Mouse (Mus musculus): Measurements from ENCODE around the gene Clstn2. TPM values are rescaled to one million over a fixed set of nuclear protein-coding genes. Genes with fewer than 3 reads are reported as not detected.

The Clstn2 gene
- not detected in 3 replicates for total RNA-seq (2017)

DNA sequence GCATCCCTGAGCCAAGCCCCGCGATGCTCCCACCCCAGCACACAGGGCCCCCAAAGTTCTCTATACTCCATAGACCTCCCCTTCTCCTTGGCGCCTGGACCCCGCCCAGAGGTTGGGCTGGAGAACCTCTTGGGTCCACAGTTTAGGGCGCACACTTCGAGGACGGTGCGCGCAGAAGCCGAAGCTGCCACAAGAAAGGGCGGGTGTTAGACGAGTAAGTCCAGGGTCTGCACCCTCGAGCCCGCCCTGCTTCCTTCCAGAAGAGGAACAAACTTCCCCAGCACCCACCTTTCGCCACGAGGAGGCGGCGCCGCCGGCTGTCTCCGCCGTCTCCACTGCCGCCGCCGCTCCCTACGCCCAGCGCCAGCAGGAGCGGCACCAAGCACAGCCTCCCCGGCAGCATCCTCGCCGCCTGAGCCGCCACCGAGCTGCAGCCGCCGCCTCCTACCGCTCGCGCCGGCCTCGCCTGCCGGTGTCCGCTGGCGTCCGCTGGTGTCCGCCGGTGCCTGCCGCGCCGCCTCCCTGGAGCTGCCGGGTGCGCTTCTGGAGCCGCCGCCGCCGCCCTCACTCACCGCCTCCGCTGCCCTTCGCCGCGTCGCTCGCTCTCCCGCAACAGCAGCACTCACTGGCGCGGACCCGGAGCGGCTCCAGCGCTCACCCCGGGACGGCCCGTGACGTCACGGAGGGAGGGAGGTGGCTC lies at the start of gene Clstn2:
TSS of gene Clstn2 (minus strand) at position 609 of the 700 bp plus-strand sequence.
- ATAC-seq (replicated peaks; ENCODE audit: insufficient number of reproducible peaks, low FRiP score, low TSS enrichment, poor library complexity, severe bottlenecking) = no peak

DNA sequence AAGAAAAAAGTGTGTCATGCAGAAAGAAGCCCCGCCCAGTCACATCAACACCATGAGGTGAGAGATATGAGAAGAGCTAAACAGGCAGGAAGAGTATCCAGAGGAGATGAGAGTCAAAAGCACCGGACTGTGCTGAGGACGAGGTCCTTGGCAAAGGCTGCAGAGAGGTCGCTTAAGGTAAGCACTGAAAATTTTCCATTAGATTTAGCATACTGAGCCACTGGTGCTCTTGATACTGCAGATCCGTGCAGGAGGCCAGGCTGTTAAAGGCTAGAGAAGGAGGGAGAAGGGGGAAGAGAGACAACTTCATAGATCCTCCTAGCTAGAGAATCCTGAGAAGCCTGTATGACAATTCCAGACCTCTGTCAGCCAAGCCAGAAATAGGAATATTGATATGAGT lies 34.8 kb upstream of the Clstn2 start:
- ATAC-seq (replicated peaks; ENCODE audit: insufficient number of reproducible peaks, low FRiP score, low TSS enrichment, poor library complexity, severe bottlenecking) = no peak

DNA sequence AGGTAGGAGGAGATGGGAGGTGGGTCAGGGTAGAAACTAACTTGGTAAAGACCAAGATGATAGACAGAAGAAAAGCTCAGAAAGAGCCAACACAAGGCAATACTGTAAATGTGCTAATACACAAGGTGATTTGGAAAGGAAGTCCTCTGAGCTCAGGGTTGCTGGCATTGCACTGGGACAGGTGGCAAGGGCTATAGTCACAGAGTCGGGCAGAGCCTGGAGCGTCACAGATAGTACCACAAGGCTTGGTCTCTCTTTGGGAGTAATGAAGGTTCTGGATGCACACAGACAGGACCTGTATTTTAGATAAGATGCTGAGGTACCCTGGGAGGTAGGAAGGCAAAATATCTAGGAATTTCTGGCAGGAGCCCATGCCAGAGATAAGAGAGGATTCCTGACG lies 28.7 kb upstream of the Clstn2 start:
- ATAC-seq (replicated peaks; ENCODE audit: insufficient number of reproducible peaks, low FRiP score, low TSS enrichment, poor library complexity, severe bottlenecking) = no peak

DNA sequence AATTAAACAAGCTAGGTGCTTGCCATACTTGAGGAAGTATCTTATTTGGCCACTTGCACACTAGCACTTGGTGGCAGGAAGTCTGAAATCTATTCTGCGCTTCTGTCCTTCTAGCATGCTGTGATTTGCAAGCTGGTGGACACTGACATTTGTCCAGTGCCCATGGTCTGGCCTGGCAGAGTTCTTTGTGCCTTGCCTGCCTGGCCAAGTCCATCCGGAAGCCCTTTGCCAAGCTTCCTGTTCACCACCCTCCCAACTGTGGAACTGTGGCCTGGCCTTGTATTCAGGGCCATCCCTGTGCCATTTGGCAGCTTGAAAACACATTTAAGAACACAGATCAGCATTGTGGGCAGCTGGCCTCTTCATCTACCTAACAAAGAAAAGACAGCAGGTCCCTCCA lies 24.3 kb upstream of the Clstn2 start:
- no peak for ATAC-seq (replicated peaks; ENCODE audit: insufficient number of reproducible peaks, low FRiP score, low TSS enrichment, poor library complexity, severe bottlenecking)

DNA sequence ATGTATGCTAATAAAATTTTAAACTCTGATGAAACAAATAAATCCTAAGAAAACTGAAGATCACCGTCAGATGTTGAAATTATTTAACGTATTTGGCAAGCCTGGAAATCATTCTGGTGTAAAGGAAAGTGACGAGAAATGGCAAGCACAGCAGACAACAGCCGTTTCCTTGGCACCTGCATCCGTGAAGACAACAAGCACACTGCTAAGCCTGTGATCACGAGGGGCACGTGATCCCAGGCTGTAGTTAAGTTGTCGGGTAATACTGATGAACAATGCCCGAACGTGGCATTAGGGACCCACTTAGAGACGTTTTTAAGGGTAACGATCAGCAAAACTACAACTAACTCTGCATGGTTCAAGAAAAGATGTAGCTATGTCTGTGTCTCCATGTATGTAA lies 18.4 kb upstream of the Clstn2 start:
- no peak for ATAC-seq (replicated peaks; ENCODE audit: insufficient number of reproducible peaks, low FRiP score, low TSS enrichment, poor library complexity, severe bottlenecking)

DNA sequence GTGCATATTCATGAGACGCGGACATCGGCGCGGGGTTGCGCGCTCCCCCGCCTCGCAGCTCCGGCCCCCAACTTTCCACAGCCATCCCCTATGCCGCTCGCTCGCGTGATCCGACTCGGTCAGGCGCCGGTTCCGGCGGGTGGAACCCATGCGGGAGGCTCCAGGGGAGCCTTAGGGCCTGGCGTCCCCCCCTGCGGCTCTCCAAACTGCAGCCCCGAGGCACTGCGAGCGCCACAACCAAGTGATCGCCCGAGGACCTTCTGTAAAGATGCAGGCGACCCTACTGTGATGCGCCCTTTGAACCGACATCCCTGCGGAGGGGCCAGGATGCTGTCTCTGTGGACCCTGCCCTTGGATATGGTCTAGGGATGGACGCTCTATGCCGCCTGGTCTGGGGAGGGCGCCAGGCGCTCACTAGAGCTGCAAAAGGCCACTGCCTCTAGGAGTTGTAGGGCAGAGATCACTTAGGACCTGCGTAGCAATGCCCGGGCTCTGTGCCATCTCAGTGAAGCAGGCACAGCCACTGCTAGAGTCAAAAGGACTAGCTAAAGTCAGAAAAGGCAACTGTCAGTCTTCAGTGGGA lies 383 bp upstream of the Clstn2 start:
- no peak for ATAC-seq (replicated peaks; ENCODE audit: insufficient number of reproducible peaks, low FRiP score, low TSS enrichment, poor library complexity, severe bottlenecking)

DNA sequence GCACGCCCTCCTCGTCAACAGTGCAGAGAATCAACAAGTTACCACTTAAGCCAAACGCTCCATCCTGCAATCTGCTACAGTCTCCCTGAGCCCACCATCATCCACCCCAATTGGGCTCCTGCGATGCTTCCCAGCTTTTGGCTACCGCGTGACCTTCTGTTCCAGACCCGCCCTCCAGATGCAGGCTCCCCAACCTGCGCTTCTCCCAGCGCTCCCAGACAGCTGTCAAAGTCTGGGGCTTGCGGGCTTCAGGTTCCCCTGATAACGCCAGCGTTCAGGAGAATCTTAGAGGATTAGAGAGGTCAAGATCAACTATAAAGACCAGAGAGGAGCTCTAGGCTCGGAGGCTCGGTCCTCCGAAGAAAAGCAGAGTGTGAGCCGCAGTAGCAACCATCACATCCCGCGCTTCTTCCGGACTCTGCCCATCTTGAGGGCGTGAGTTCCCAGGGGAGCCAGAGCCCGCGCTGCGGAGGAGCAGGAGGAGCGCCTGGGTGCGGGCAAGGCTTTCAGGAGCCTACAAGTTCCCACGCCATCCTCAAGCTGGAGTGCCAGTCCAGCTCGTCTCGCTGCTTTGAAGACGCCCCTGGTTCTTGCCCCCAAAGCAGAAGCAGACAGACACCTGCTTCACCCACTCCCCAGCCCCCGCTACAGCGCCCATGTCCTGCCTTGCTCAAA lies 946 bp downstream of the Clstn2 start:
- no peak for ATAC-seq (replicated peaks; ENCODE audit: insufficient number of reproducible peaks, low FRiP score, low TSS enrichment, poor library complexity, severe bottlenecking)

DNA sequence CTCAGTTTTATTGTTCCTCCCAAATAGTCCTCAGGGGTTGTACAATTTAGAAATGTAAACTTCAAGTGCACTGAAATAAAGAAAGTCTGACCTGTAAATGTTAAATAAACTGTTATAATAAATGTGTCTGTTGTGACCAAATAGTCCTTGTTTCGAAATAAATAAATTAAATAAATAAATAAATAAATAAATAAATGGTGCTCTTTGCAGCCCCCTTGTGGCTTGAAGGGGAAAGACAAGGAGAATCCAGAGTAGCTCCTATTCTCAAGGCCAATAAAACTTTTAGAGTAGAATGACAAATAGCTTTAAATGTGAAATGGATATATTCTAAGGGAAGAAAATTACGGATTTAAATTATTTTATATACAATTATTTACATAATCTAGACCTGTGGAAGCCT lies 2.3 kb downstream of the Clstn2 start:
- ATAC-seq (replicated peaks; ENCODE audit: insufficient number of reproducible peaks, low FRiP score, low TSS enrichment, poor library complexity, severe bottlenecking) = no peak

DNA sequence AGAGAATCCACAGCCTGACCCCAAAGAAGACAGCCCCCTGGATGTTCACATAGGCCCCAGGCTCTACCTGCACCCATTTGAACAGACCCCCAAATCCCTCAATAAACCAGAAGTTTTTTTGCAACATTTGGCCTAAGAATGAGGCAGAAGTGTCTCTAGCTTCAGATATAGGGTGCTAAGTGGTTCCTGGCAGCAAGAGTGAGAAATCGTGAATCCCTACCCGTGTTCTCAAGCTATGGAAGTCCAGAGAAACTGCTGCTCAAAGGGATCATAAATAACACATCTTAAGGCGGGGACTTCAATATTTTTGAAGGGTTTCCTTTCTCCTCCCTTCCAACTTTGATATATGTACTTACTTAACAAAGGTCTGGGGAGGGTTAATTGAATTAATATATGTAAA lies 7.4 kb downstream of the Clstn2 start:
- no peak for ATAC-seq (replicated peaks; ENCODE audit: insufficient number of reproducible peaks, low FRiP score, low TSS enrichment, poor library complexity, severe bottlenecking)

DNA sequence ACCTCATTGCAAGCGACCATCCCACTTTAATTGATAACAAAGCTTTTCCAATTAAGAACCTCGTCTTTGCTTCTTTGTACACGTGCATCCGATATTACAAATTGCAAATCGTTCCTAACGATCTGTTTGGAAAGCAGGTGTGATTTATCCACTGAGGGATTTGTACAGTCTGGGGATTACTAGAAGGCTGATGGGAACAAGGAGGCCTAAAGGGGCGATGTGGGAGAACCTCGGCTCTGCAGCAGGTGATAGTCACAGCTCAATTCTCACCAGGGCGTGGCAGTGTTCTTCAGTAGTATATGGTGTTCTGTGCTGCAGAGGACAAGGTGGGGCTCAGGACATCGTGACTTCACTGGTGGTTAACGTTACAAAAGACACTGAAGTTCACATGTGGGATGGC lies 9.9 kb downstream of the Clstn2 start:
- ATAC-seq (replicated peaks; ENCODE audit: insufficient number of reproducible peaks, low FRiP score, low TSS enrichment, poor library complexity, severe bottlenecking) = no peak

DNA sequence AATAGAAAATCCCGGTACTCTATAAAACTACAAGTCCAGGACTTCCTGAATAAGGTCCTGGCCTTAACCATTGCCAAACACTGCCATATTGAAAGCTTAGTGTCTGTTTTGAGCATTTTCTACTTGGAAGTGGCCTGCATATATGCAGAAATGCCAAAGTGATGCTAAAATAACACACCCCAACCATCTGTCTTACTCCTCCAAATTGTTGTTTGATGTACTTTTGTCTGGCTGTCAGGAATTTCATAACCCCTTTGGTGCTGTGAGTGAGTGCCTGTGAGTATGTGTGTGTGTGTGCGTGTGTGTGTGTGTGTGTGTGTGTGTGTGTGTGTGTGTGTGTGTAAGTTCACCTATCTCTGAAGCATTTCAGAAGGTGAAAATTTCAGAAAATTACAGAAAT lies 13.1 kb downstream of the Clstn2 start:
- ATAC-seq (replicated peaks; ENCODE audit: insufficient number of reproducible peaks, low FRiP score, low TSS enrichment, poor library complexity, severe bottlenecking) = no peak

DNA sequence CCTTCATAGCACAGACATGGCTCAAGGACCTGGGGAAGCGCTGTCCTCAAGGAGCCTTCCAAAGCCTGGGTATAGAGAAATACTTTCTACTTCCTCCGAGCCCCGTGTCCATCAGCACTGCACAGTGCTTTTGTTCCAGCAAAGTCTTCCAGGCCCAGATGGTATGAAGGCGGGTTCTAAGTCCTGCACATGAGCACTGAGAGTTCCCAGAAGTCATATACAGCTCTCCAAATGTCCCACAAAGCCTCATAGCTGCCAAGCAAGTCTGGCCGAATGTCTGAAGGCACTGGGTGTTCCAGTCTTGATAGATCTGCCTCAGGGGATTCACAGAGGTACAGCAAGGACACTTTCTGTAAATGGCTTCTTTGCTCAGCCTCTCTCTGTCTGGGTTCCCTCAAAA lies 14.3 kb downstream of the Clstn2 start:
- no peak for ATAC-seq (replicated peaks; ENCODE audit: insufficient number of reproducible peaks, low FRiP score, low TSS enrichment, poor library complexity, severe bottlenecking)

DNA sequence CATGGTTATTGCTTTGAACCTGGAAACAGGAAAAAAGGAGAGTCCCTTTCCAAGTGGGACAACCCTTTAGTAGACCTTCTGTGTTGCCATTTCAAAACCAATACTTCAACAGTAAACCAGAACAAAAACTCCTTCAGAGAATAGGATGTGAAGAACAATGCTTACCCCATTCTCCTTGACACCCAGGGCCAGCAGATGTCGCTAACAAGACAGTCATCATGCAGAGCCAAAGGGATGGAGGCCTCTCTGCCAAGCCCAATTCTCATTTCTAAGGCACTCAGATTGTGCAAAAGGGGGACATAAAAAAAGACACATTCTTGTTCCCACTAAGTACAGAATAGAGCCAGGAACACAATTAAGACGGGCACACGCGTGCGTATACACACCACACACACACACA lies 16.4 kb downstream of the Clstn2 start:
- ATAC-seq (replicated peaks; ENCODE audit: insufficient number of reproducible peaks, low FRiP score, low TSS enrichment, poor library complexity, severe bottlenecking) = no peak

DNA sequence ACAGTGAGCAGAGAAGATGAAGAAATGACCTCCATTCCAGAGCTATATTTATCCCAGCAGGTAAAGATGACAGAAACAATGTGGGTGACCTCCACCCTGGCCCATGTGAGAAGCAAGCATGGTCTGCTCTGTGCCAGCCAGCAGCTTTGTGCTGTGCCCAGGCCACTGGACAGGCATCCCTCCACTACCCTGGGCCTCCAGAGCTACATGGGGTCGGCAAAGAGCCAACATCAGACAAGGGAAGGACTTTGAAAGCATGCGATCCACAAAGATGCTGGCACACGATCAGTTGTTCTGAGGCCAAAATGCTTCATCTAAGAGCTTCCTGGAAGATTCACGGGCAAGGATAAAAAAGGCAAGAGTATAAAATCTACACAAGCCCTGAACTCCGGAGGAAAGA lies 36.6 kb downstream of the Clstn2 start:
- ATAC-seq (replicated peaks; ENCODE audit: insufficient number of reproducible peaks, low FRiP score, low TSS enrichment, poor library complexity, severe bottlenecking) = no peak

DNA sequence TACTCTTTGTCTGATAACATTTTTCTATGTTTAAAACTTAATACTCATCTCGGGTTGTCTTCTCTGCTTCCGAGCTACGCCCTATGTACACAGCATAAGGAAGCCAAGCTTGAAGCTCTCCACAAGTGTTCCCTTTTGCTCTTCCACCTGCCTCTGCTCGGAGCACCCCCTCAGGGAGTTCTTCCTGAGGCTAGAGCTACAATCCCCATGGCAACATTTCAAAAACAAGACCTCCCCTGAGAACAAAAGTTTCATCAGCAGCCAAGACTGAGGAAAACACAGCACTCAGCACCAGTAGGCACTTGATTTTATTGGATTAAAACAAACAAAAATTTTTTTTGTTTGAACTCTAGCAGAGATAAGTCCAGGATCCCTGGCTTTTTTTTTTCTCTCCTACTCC lies 37.3 kb downstream of the Clstn2 start:
- no peak for ATAC-seq (replicated peaks; ENCODE audit: insufficient number of reproducible peaks, low FRiP score, low TSS enrichment, poor library complexity, severe bottlenecking)

DNA sequence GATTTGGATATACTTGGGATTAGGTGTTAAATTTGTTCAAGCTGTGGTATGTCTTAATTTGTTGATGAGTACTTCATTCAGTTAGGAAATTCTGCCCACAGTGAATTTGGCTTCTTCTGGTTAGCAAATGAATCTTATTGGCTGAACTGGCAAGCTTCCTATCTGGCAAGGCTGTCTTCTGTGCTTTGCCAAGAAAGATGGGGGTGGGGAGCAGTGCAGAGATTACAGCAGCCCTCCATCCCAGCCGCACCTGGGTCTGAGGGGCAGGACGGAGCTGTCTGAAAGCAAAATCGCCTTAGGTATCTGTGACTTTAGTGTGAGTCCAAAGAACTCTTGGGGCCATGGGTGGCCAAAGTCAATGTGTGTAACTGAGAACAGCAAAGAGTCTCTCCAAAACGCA lies 40.9 kb downstream of the Clstn2 start:
- no peak for ATAC-seq (replicated peaks; ENCODE audit: insufficient number of reproducible peaks, low FRiP score, low TSS enrichment, poor library complexity, severe bottlenecking)

DNA sequence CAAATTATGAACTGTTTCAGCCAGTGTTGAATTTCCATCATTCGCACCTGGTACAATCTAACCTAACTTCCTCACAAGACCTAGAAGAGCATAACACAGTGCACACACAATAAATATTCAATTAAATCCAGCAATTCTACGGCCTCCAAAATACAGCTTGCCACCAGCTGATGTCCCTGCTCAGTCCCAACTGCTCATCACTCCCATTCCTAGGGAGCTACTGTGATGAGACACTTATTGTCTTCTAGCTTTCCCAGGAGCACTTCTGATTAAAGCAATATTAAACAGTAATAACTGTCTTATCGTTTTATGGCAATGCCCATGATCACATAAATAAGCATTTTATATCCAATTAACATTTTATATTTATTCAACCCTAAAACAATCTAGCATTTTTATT lies 55.6 kb downstream of the Clstn2 start:
- no peak for ATAC-seq (replicated peaks; ENCODE audit: insufficient number of reproducible peaks, low FRiP score, low TSS enrichment, poor library complexity, severe bottlenecking)

DNA sequence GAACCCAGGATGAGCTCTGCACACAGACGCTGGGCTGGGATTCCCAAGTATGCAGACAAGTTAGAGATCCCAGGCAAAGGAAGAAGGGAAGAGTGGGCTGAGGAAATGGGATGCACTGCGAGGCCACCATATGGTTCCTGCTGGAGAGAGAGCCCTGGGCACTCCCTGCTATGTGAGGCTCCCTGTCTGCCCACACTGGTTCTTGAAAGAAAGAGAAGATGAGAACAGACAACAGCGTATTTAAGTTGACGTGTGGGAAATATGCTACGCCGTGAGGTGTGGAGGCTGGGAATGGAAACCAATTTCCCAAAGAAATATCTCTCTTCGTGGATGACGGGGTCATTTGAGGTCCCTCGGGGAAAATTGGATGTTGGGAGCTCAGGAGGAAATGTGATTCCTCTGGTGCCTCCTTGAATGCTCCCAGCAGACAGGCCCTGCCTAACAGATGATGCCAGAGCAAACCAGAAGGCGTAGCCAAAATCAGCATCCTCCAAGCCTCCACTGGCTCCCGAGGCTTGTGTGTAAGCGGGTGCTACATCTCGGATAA lies 58.1 kb downstream of the Clstn2 start:
- ATAC-seq (replicated peaks; ENCODE audit: insufficient number of reproducible peaks, low FRiP score, low TSS enrichment, poor library complexity, severe bottlenecking) = no peak

DNA sequence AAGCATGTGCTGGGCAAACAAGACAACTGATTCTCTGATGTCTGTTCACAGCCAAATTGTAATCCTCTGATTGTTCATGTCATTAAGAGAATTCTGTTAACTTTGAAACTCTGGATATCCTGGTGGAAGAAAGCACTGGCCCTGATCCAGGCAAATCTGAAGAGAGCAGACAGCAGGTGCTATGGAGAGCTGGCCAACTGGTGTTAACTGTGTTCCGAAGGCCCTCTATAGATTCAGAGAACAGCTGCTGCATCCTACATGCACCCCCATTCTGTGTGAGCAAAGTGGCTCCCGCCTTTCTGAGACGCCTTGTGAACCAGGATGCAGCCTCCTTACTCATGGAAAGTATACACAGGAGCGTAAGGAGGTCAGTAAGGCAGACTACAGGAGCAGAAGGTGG lies 66.3 kb downstream of the Clstn2 start:
- ATAC-seq (replicated peaks; ENCODE audit: insufficient number of reproducible peaks, low FRiP score, low TSS enrichment, poor library complexity, severe bottlenecking) = no peak

DNA sequence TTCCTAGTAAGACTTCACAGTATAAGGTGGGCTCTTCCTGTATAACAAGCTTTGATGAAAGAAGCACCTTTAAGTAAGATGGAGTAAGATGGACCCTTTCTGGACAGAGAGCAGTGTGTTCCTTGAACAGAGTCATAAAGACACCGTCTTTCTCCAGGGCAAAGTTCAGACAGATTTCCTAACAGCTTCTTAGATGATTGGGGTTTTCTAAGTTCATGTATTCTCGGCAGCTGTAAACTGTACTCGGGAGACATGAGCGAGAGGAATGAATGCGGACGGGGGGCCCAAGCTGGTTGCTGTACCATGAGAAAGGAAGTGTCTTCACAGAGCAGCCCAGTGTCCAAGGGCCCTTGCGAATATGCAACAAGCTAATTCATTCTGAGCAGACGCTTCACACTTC lies 75.5 kb downstream of the Clstn2 start:
- ATAC-seq (replicated peaks; ENCODE audit: insufficient number of reproducible peaks, low FRiP score, low TSS enrichment, poor library complexity, severe bottlenecking) = no peak
